ENCODE assay signal across 8 mouse cellular contexts in the genomic region with DNA sequence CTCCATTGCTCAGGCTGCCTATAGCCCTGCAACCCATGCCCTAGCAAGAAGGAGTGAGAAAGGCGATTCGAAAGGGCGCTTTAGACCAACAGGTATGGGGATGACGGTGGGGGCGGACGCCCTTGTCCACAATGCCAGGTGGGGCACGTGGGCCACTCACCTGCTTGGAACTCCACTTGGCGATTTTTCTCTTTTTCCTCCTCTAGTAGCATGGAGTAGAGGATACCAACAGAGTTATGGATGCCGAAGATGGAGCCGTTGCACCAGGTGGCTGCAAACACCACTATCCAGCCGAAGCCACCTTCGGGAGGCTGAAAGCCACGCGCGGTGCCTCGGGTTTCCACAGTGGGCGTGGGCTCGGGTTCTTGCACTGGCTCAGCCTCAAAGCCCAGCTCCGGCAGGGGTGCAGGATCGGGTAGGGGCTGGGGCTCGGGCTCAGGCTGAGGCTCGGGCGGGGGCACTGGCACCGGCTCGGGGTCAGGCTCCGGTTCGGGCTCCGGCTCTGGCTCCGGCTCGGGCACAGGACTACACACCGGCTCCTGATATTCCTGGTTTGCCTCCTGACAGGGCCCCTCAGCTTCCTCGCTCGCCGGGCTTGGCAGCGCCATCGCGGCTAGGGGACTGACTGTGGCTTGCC. TPM values are rescaled to one million over a fixed set of nuclear protein-coding genes. Genes with fewer than 3 reads are reported as not detected.
A peak's percentile ranks its signal among the peaks of the same experiment; 100 is the strongest.
DNase-seq lines count a peak whose midpoint lies in the region; ATAC-seq and TF ChIP-seq lines count a peak whose summit lies in the region.

No protein-coding gene starts in this region.

- H3K9ac ChIP-seq in hindbrain, postnatal 0 days (replicated peaks; ENCODE audit: low read length) = peak overlapping the region; percentile 56
- H3K9ac ChIP-seq in lung, embryonic 16.5 days (ENCODE audit: low read length) = peak overlapping the region; percentile 70
- peak overlapping the region; percentile 33; the same call in 1 of the 2 replicates for H3K9ac ChIP-seq in stomach, embryonic 14.5 days (replicated peaks; ENCODE audit: low read depth, low read length)

- peak overlapping the region; percentile 6; the same call in 1 of the 2 replicates for H3K27ac ChIP-seq in cortical plate, adult 2 months (ENCODE audit: insufficient read depth, low read length)
- H3K27ac ChIP-seq in hindbrain, postnatal 0 days = peak overlapping the region; percentile 69
- peak overlapping the region; percentile 69 for H3K27ac ChIP-seq in lung, embryonic 16.5 days (ENCODE audit: low read length)
- H3K27ac ChIP-seq in stomach, embryonic 14.5 days (ENCODE audit: low read length) = no peak overlapping the region

- H3K4me2 ChIP-seq in hindbrain, postnatal 0 days (ENCODE audit: low read depth, low read length) = peak overlapping the region; percentile 69
- peak overlapping the region; percentile 81 for H3K4me2 ChIP-seq in lung, embryonic 16.5 days (ENCODE audit: low read depth, low read length)
- peak overlapping the region; percentile 80 for H3K4me2 ChIP-seq in stomach, embryonic 14.5 days (replicated peaks; ENCODE audit: low read depth, low read length)

- ATAC-seq in frontal cortex, adult (ENCODE audit: low TSS enrichment) = peak; percentile 38
- ATAC-seq in hindbrain, postnatal 0 days = no peak; the same call in 1 of the 2 replicates
- peak; percentile 32 for ATAC-seq in lung, embryonic 16.5 days (ENCODE audit: low read depth)
- peak; percentile 34 for ATAC-seq in stomach, embryonic 14.5 days (ENCODE audit: insufficient number of reproducible peaks, insufficient read depth, low FRiP score, low read depth)

- TF ChIP-seq POLR2A in cortical plate, adult 2 months (IDR thresholded peaks at IDR 0.05; ENCODE audit: extremely low read depth, insufficient read depth, low read length) = no peak

- no peaks in the 10 kb centered on the region for H3K36me3 ChIP-seq in hindbrain, postnatal 0 days (ENCODE audit: insufficient read depth, low read length)
- H3K36me3 ChIP-seq in lung, embryonic 16.5 days (ENCODE audit: control insufficient read depth, insufficient read depth, low read length) = no peaks in the 10 kb centered on the region
- no peaks in the 10 kb centered on the region for H3K36me3 ChIP-seq in stomach, embryonic 14.5 days (ENCODE audit: control insufficient read depth, insufficient read depth, low read length)

- no peak for TF ChIP-seq CTCF in cortical plate, adult 2 months (IDR thresholded peaks at IDR 0.05; ENCODE audit: extremely low read depth, insufficient read depth, low read length)
- no peak for TF ChIP-seq CTCF in hindbrain, postnatal 0 days (IDR thresholded peaks at IDR 0.05; ENCODE audit: low read depth)

- no peak for DNase-seq in frontal cortex, adult 2 months (ENCODE audit: extremely low spot score in 1 of 2, low spot score in 1 of 2)
- DNase-seq in CD4-positive helper T cell, adult 2 months (ENCODE audit: low read depth, low spot score) = peak; percentile 7
- DNase-seq in hindbrain, postnatal 0 days (ENCODE audit: low spot score) = peak; percentile 6
- DNase-seq in spleen, adult 18-20 months = no peak

- WGBS in hindbrain, postnatal 0 days = 33% methylated on average over 37 of the region's 37 CpGs
- WGBS in lung, embryonic 16.5 days = 24% methylated on average over 32 of the region's 37 CpGs
- 19% methylated on average over 29 of the region's 37 CpGs for WGBS in stomach, embryonic 14.5 days

- no peaks in the 10 kb centered on the region for H3K9me3 ChIP-seq in hindbrain, postnatal 0 days (ENCODE audit: low read length)
- no peaks in the 10 kb centered on the region for H3K9me3 ChIP-seq in lung, embryonic 16.5 days (ENCODE audit: control insufficient read depth, low read length)
- no peaks in the 10 kb centered on the region for H3K9me3 ChIP-seq in stomach, embryonic 14.5 days (ENCODE audit: control insufficient read depth, low read depth, low read length)

- H3K4me1 ChIP-seq in cortical plate, adult 2 months (ENCODE audit: control insufficient read depth, insufficient read depth, low read length) = no peaks in the 10 kb centered on the region
- H3K4me1 ChIP-seq in hindbrain, postnatal 0 days (ENCODE audit: insufficient read depth, low read length) = no peaks in the 10 kb centered on the region
- H3K4me1 ChIP-seq in lung, embryonic 16.5 days (replicated peaks; ENCODE audit: control insufficient read depth, insufficient read depth, low read length) = no peaks in the 10 kb centered on the region
- no peaks in the 10 kb centered on the region for H3K4me1 ChIP-seq in stomach, embryonic 14.5 days (ENCODE audit: control insufficient read depth, insufficient read depth, low read length)

- H3K27me3 ChIP-seq in hindbrain, postnatal 0 days (ENCODE audit: insufficient read depth, low read length) = no peaks in the 10 kb centered on the region
- H3K27me3 ChIP-seq in lung, embryonic 16.5 days (ENCODE audit: control insufficient read depth, insufficient read depth, low read depth, low read length) = peaks cover 17% of the 10 kb centered on the region
- no peaks in the 10 kb centered on the region for H3K27me3 ChIP-seq in stomach, embryonic 14.5 days (ENCODE audit: control insufficient read depth, insufficient read depth, low read length)

- peak overlapping the region; percentile 97 for H3K4me3 ChIP-seq in cortical plate, adult 2 months (ENCODE audit: insufficient read depth, low read length)
- H3K4me3 ChIP-seq in hindbrain, postnatal 0 days (ENCODE audit: low read length) = peak overlapping the region; percentile 54
- peak overlapping the region; percentile 63 for H3K4me3 ChIP-seq in lung, embryonic 16.5 days (ENCODE audit: low read length)
- peak overlapping the region; percentile 46 for H3K4me3 ChIP-seq in stomach, embryonic 14.5 days (ENCODE audit: low read depth, low read length)

RNA-seq across cellular contexts. Expression of gene Slc16a2, which starts 0.5 kb away (rescaled TPM):
- 27.3 and 29.7 TPM in 2 replicates for polyA plus RNA-seq in frontal cortex, adult 2 months (2012; rRNA removed)
- polyA plus RNA-seq in cortical plate, adult 2 months (2012; rRNA removed) = 26.3 and 27.5 TPM in 2 replicates
- total RNA-seq in hindbrain, postnatal 0 days (2014; rRNA removed) = 45.3 and 48.5 TPM in 2 replicates
- 26.4 and 31.9 TPM in 2 replicates for polyA plus RNA-seq in hindbrain, postnatal 0 days (2015; fragmentation: Nextera tagmentation; extraction: Ambion mirVana)
- 20.7 and 22.9 TPM in 2 replicates for polyA plus RNA-seq in lung, embryonic 16.5 days (2015; fragmentation: Nextera tagmentation; extraction: Ambion mirVana)
- 10.0 and 10.2 TPM in 2 replicates for polyA plus RNA-seq in stomach, embryonic 14.5 days (2014; fragmentation: Nextera tagmentation; extraction: Ambion mirVana)

Comparison
In these comparisons a context has a peak if more than half of its experiments do, and no peak if none do; other contexts are left out.
1. DNase-seq: peak in CD4-positive helper T cell, adult 2 months (single experiment) and hindbrain, postnatal 0 days (single experiment); none in frontal cortex, adult 2 months (0 of 2) and spleen, adult 18-20 months (0 of 2).
2. H3K4me3 ChIP-seq: peak in every context shown above with its lines; median percentile 97 in cortical plate, adult 2 months; 63 in lung, embryonic 16.5 days; 54 in hindbrain, postnatal 0 days; 46 in stomach, embryonic 14.5 days.
3. Peak in every context shown above with its lines, with median percentiles within 50 percentile points of each other: H3K4me2 ChIP-seq and H3K9ac ChIP-seq.